Comparison of ENCODE assay signal across 10 mouse cellular contexts in genomic region chr15:92520677-92521225, GRCm38 (mm10).
DNase-seq lines count a peak whose midpoint lies in the region; ATAC-seq and TF ChIP-seq lines count a peak whose summit lies in the region.
"Had no signal": no experiment of that assay in that cellular context is flagged by ENCODE, and none has a peak within 500 bp of the region (broad histone marks: within the 10 kb centered on the region; RNA-seq: fewer than 3 reads in every experiment).

No protein-coding gene starts in this region.

- peak; percentile 70; the same call in 1 of the 2 replicates for ATAC-seq in frontal cortex, adult (ENCODE audit: low TSS enrichment)
- no peak for ATAC-seq in stomach, embryonic 16.5 days (ENCODE audit: insufficient read depth, low FRiP score)
- ATAC-seq in stomach, postnatal 0 days (ENCODE audit: low FRiP score, low TSS enrichment), result no peak

- WGBS in stomach, embryonic 16.5 days, result 36% methylated on average over 19 of the region's 19 CpGs
- 46% methylated on average over 19 of the region's 19 CpGs for WGBS in stomach, postnatal 0 days

- H3K9ac ChIP-seq in stomach, embryonic 16.5 days (ENCODE audit: low read length), result no peak overlapping the region
- H3K9ac ChIP-seq in stomach, postnatal 0 days (ENCODE audit: low read length), result no peak overlapping the region

- no peak overlapping the region for H3K27ac ChIP-seq in stomach, embryonic 16.5 days (ENCODE audit: low read length)
- no peak overlapping the region for H3K27ac ChIP-seq in stomach, postnatal 0 days (replicated peaks)

- TF ChIP-seq EP300 in stomach, postnatal 0 days (optimal IDR thresholded peaks at IDR 0.05), result no peak

- 0 out of 2 replicates have a peak overlapping the region, but pooled peaks have one; percentile 5 for H3K4me2 ChIP-seq in stomach, embryonic 16.5 days (ENCODE audit: low read depth, low read length)
- no peak overlapping the region for H3K4me2 ChIP-seq in stomach, postnatal 0 days (replicated peaks; ENCODE audit: low read depth)

- H3K9me3 ChIP-seq in stomach, embryonic 16.5 days (replicated peaks; ENCODE audit: control insufficient read depth, low read length), result no peaks in the 10 kb centered on the region
- no peaks in the 10 kb centered on the region for H3K9me3 ChIP-seq in stomach, postnatal 0 days (ENCODE audit: control insufficient read depth, low read length)

- H3K36me3 ChIP-seq in stomach, embryonic 16.5 days (ENCODE audit: control insufficient read depth, insufficient read depth, low read length), result no peaks in the 10 kb centered on the region
- H3K36me3 ChIP-seq in stomach, postnatal 0 days (ENCODE audit: control insufficient read depth, insufficient read depth, low read length), result no peaks in the 10 kb centered on the region

- no peak overlapping the region for H3K4me3 ChIP-seq in stomach, embryonic 16.5 days (replicated peaks; ENCODE audit: low read length)
- H3K4me3 ChIP-seq in stomach, postnatal 0 days (ENCODE audit: low read depth, low read length), result no peak overlapping the region

- H3K4me1 ChIP-seq in stomach, embryonic 16.5 days (ENCODE audit: control insufficient read depth, insufficient read depth, low read length), result peaks cover 3% of the 10 kb centered on the region; the same call in 1 of the 2 replicates
- H3K4me1 ChIP-seq in stomach, postnatal 0 days (replicated peaks; ENCODE audit: control insufficient read depth, insufficient read depth), result no peaks in the 10 kb centered on the region

- TF ChIP-seq CTCF in stomach, postnatal 0 days (IDR thresholded peaks at IDR 0.05; ENCODE audit: low read depth), result no peak

- DNase-seq in frontal cortex, postnatal 14 days (ENCODE audit: low spot score in 2 of 2), result no peak
- DNase-seq in stomach, postnatal 0 days (ENCODE audit: low spot score), result no peak
- peak; percentile 7 for DNase-seq in left cerebral cortex, postnatal 4 days
- DNase-seq in right cerebral cortex, postnatal 4 days, result peak; percentile 16
- DNase-seq in thymus, postnatal 0 days (ENCODE audit: low spot score), result no peak
- no peak for DNase-seq in testis, postnatal 10 days (ENCODE audit: low spot score)
- DNase-seq: cerebellum, postnatal 36 days; gastrocnemius, postnatal 10 days had no signal

- intact Hi-C loops in left cerebral cortex, postnatal 4 days (cut with DNase I), result no loop called here

- H3K27me3 ChIP-seq in stomach, embryonic 16.5 days (ENCODE audit: control insufficient read depth, insufficient read depth, low read length), result no peaks in the 10 kb centered on the region; the same call in 1 of the 2 replicates
- H3K27me3 ChIP-seq in stomach, postnatal 0 days (ENCODE audit: control insufficient read depth, insufficient read depth, low read length), result no peaks in the 10 kb centered on the region

Comparison
In these comparisons a context has a peak if more than half of its experiments do, and no peak if none do; other contexts are left out.
1. DNase-seq: peak in left cerebral cortex, postnatal 4 days (single experiment) and right cerebral cortex, postnatal 4 days (single experiment); none in frontal cortex, postnatal 14 days (0 of 2), stomach, postnatal 0 days (single experiment), thymus, postnatal 0 days (single experiment) and testis, postnatal 10 days (single experiment).